Mouse (Mus musculus): ENCODE data around the gene Tmed8. TPM values are rescaled to one million over a fixed set of nuclear protein-coding genes. Genes with fewer than 3 reads are reported as not detected.
A peak's percentile ranks its signal among the peaks of the same experiment; 100 is the strongest.

Tmed8 gene
- total and polyA plus RNA-seq, 3 experiments, result 27.3 to 34.8 (median 27.9) TPM

DNA sequence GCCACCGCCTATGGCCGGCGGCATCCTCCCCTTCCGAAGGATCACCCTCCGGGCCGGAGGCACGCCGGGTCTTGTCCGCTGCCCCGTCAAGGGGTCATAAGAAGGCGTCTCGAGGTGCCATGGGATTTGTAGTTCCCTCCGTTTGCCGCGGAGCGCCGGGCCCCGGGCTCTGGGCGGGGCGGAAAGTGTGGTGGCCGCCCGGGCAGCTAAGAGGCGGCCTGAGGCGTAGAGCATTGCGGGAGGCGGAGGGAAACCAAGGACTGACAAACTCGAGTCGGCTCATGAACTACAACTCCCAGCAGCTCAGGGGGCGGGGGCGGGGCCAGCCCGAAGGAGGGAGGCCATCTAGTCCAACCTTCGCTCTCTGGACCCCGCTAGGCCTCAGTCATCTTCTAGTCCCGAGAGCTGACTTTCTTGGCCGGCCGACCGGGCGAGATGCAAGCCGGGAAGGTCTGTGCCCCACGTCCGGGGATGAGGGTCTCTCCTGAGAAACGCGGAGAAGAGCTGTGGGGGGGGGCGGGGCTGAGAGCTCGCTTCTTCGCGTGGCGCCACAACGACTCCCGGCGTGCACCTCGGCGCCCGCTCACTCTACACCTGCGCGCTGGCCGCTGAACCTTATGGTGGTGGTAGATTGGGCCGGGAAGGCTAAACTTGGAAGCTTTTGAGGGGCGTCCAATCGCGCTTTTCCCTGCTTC, 52.7 kb downstream of the Tmed8 start, which contains the start of gene Pomt2:
Gene Pomt2, minus strand, starts transcription at position 574 of the 695 bp plus-strand sequence.
- TF ChIP-seq POLR2A (IDR thresholded peaks at IDR 0.05; ENCODE audit: low read depth, low read length), result peak; percentile 76
- 0 out of 2 replicates have a peak, but pooled peaks have one; percentile 66 for TF ChIP-seq CHD1 (IDR thresholded peaks at IDR 0.05; ENCODE audit: low read depth, low read length)
- TF ChIP-seq SMC3 (IDR thresholded peaks at IDR 0.05; ENCODE audit: low read depth, low read length), result no peak
- TF ChIP-seq ETS1 (conservative IDR thresholded peaks at IDR 0.05; ENCODE audit: low read depth, low read length), result no peak
- peak; percentile 63 for TF ChIP-seq MAX (IDR thresholded peaks at IDR 0.05; ENCODE audit: low read length)
- 0 out of 2 replicates have a peak, but pooled peaks have one; percentile 23 for TF ChIP-seq ZNF384 (IDR thresholded peaks at IDR 0.05; ENCODE audit: low read depth, low read length)
- TF ChIP-seq RAD21 (IDR thresholded peaks at IDR 0.05; ENCODE audit: low read depth, low read length), result no peak
- no peak for TF ChIP-seq RCOR1 (conservative IDR thresholded peaks at IDR 0.05; ENCODE audit: low read depth, low read length)
- TF ChIP-seq JUND (conservative IDR thresholded peaks at IDR 0.05; ENCODE audit: low read depth, low read length), result no peak
- TF ChIP-seq USF1 (IDR thresholded peaks at IDR 0.05; ENCODE audit: low read depth, low read length), result no peak
- TF ChIP-seq E2F4 (IDR thresholded peaks at IDR 0.05; ENCODE audit: insufficient replicate concordance, low read depth, low read length), result 0 out of 2 replicates have a peak, but pooled peaks have one; percentile 42
- no peak; the same call in 1 of the 2 replicates for TF ChIP-seq POLR2AphosphoS2 (IDR thresholded peaks at IDR 0.05; ENCODE audit: low read depth, low read length)
- TF ChIP-seq PAX5 (IDR thresholded peaks at IDR 0.05; ENCODE audit: low read length), result no peak
- TF ChIP-seq BHLHE40 (IDR thresholded peaks at IDR 0.05; ENCODE audit: low read depth, low read length), result no peak; the same call in 1 of the 2 replicates
- TF ChIP-seq NRF1 (IDR thresholded peaks at IDR 0.05; ENCODE audit: low read depth, low read length), result peak; percentile 78
- no peak for TF ChIP-seq TBP (conservative IDR thresholded peaks at IDR 0.05; ENCODE audit: low read depth, low read length)
- no peak for TF ChIP-seq MAFK (IDR thresholded peaks at IDR 0.05; ENCODE audit: insufficient replicate concordance, low read length)
- TF ChIP-seq ZMIZ1 (IDR thresholded peaks at IDR 0.05; ENCODE audit: low read depth, low read length), result peak; percentile 78; the same call in 1 of the 2 replicates
- no peak for TF ChIP-seq CTCF (conservative IDR thresholded peaks at IDR 0.05 in 1 of 2, IDR thresholded peaks at IDR 0.05 in 1 of 2; ENCODE audit: low read depth in 2 of 2, low read length in 2 of 2)
- peak; percentile 100 for TF ChIP-seq UBTF (IDR thresholded peaks at IDR 0.05; ENCODE audit: low read depth, low read length)
- no peak for TF ChIP-seq USF2 (conservative IDR thresholded peaks at IDR 0.05; ENCODE audit: low read depth, low read length)
- TF ChIP-seq TCF12 (IDR thresholded peaks at IDR 0.05; ENCODE audit: low read depth, low read length), result peak; percentile 74
- TF ChIP-seq CHD2 (IDR thresholded peaks at IDR 0.05; ENCODE audit: low read length), result peak; percentile 67
- TF ChIP-seq MAZ (IDR thresholded peaks at IDR 0.05; ENCODE audit: low read depth, low read length), result peak; percentile 96
- peak; percentile 80 for TF ChIP-seq SIN3A (IDR thresholded peaks at IDR 0.05; ENCODE audit: low read length)
- TF ChIP-seq MEF2A (IDR thresholded peaks at IDR 0.05; ENCODE audit: borderline replicate concordance, low read depth, low read length), result 0 out of 2 replicates have a peak, but pooled peaks have one; percentile 57
- peak; percentile 51 for TF ChIP-seq ELF1 (IDR thresholded peaks at IDR 0.05; ENCODE audit: low read depth, low read length)
- peak; percentile 88 for TF ChIP-seq NELFE (IDR thresholded peaks at IDR 0.05; ENCODE audit: low read depth, low read length)
- TF ChIP-seq KAT2A (IDR thresholded peaks at IDR 0.05; ENCODE audit: insufficient replicate concordance, low read length), result peak; percentile 92
- TF ChIP-seq EP300 (IDR thresholded peaks at IDR 0.05; ENCODE audit: low read length), result no peak
- no peak for TF ChIP-seq JUN (IDR thresholded peaks at IDR 0.05; ENCODE audit: insufficient read depth, low read depth, low read length)
- TF ChIP-seq IRF4 (IDR thresholded peaks at IDR 0.05; ENCODE audit: low read depth, low read length), result peak; percentile 8; the same call in 1 of the 2 replicates
- TF ChIP-seq HCFC1 (IDR thresholded peaks at IDR 0.05; ENCODE audit: low read depth, low read length), result peak; percentile 94
- TF ChIP-seq ZC3H11A (IDR thresholded peaks at IDR 0.05; ENCODE audit: low read depth, low read length), result no peak
- peak; percentile 45; the same call in 1 of the 2 replicates for TF ChIP-seq GABPA (IDR thresholded peaks at IDR 0.05; ENCODE audit: insufficient replicate concordance, low read depth, low read length)
- peak; percentile 57 for TF ChIP-seq MXI1 (IDR thresholded peaks at IDR 0.05; ENCODE audit: low read depth, low read length)
- no peak for TF ChIP-seq ZKSCAN1 (IDR thresholded peaks at IDR 0.05; ENCODE audit: borderline replicate concordance, low read depth, low read length)
- TF ChIP-seq MYC (IDR thresholded peaks at IDR 0.05; ENCODE audit: low read depth, low read length), result peak; percentile 32; the same call in 1 of the 2 replicates
- Histone ChIP-seq H3K4me2 (ENCODE audit: insufficient read depth, low read depth, poor library complexity, severe bottlenecking) (peak within 1 kb of the TSS; percentile 89), H3K4me1 (ENCODE audit: control insufficient read depth in 1 of 2, insufficient read depth in 2 of 2) (peaks cover 0 to 20% of the 10 kb centered on the region in 2 experiments; a peak in 2 of 4 replicates), H3K9ac (ENCODE audit: insufficient read depth, low read depth) (peak within 1 kb of the TSS; percentile 92), H3K27ac (ENCODE audit: insufficient read depth, low read depth) (peak within 1 kb of the TSS; percentile 86), H3K79me2 (replicated peaks; ENCODE audit: control insufficient read depth, extremely low read depth, insufficient read depth, poor library complexity, severe bottlenecking) (peaks cover 22% of the 10 kb centered on the region), H3K4me3 (replicated peaks in 1 of 3; ENCODE audit: low read depth in 2 of 3, low read length in 2 of 3, poor library complexity in 1 of 3) (peak within 1 kb of the TSS; percentile 75 to 98 (median 85)), H3K27me3 (replicated peaks) (no peaks in the 10 kb centered on the region), H3K36me3 (replicated peaks in 1 of 2; ENCODE audit: control insufficient read depth in 1 of 2, insufficient read depth in 1 of 2, low read length in 1 of 2) (peaks cover 3 to 8% of the 10 kb centered on the region in 2 experiments), H3K9me3 (replicated peaks; ENCODE audit: low read length) (peaks cover 5% of the 10 kb centered on the region)
- dilution Hi-C loops (cut with MboI; ENCODE audit: extremely low pct_ligation_motif_present, extremely low pct_unique_long_range_greater_than_20kb, low sequenced_read_pairs), result no loop called here
- peak; percentile 95 for DNase-seq (ENCODE audit: extremely low read depth)
- in situ Hi-C loops (cut with MboI; ENCODE audit: low pct_ligation_motif_present, low pct_unique_long_range_greater_than_20kb, low sequenced_read_pairs), result no loop called here

All from CH12.LX (cell line).